Mouse (Mus musculus) heart, embryonic 14.5 days (tissue): ENCODE data around the gene Cdkl4. TPM values are rescaled to one million over a fixed set of nuclear protein-coding genes. Genes with fewer than 3 reads are reported as not detected.

Experiments
- ATAC-seq: fragments of 200-750 bp; cut with Nextera tagmentation; 2 replicates; pipeline ENCODE4 v1.8.0; 2017; ENCODE audit warnings: low read depth, moderate TSS enrichment; ENCODE audit not compliant: insufficient number of reproducible peaks, insufficient read depth, low FRiP score
- H3K27ac ChIP-seq, 2 experiments: fragments of 200-500 bp in 1 of 2; fragments of 300-500 bp in 1 of 2; sonication (generic) in 1 of 2; replicated peaks in 1 of 2; 2 replicates each; pipeline ENCODE4 v1.5.1; 2012 to 2014; ENCODE audit warnings: low read depth in 2 of 2, low read length in 2 of 2, control low read depth in 1 of 2, mild to moderate bottlenecking in 1 of 2, mixed read lengths in 1 of 2; ENCODE audit not compliant: control insufficient read depth in 1 of 2, insufficient read depth in 1 of 2
- H3K27me3 ChIP-seq: fragments of 300-500 bp; sonication (generic); 2 replicates; pipeline ENCODE4 v1.6.1; 2014; ENCODE audit warnings: mild to moderate bottlenecking, low read length, control low read depth; ENCODE audit not compliant: control insufficient read depth, insufficient read depth
- H3K36me3 ChIP-seq: fragments of 300-500 bp; sonication (generic); 2 replicates; pipeline ENCODE4 v1.6.1; 2014; ENCODE audit warnings: mild to moderate bottlenecking, control low read depth, low read length, mixed read lengths; ENCODE audit not compliant: control insufficient read depth, insufficient read depth
- H3K4me1 ChIP-seq, 2 experiments: fragments of 200-500 bp in 1 of 2; fragments of 300-500 bp in 1 of 2; sonication (generic) in 1 of 2; 2 replicates each; pipeline ENCODE4 v1.6.1; 2012 to 2014; ENCODE audit warnings: low read length in 2 of 2, control low read depth in 1 of 2, mixed read lengths in 1 of 2; ENCODE audit not compliant: control insufficient read depth in 2 of 2, insufficient read depth in 2 of 2
- H3K4me2 ChIP-seq: fragments of 300-500 bp; sonication (generic); 2 replicates; pipeline ENCODE4 v1.6.1; 2014; ENCODE audit warnings: mild to moderate bottlenecking, low read length
- H3K4me3 ChIP-seq, 2 experiments: fragments of 200-500 bp in 1 of 2; fragments of 300-500 bp in 1 of 2; sonication (generic) in 1 of 2; 2 replicates each; pipeline ENCODE4 v1.5.1; 2012 to 2014; ENCODE audit warnings: low read length in 2 of 2, mild to moderate bottlenecking in 2 of 2, control low read depth in 1 of 2, low read depth in 1 of 2, moderate library complexity in 1 of 2; ENCODE audit not compliant: control insufficient read depth in 1 of 2, insufficient read depth in 1 of 2
- H3K9ac ChIP-seq: fragments of 300-500 bp; sonication (generic); 2 replicates; pipeline ENCODE4 v1.6.1; 2014; ENCODE audit warnings: mild to moderate bottlenecking, low read length
- H3K9me3 ChIP-seq: fragments of 300-500 bp; sonication (generic); 2 replicates; pipeline ENCODE4 v1.6.1; 2016; ENCODE audit warnings: low read length, control low read depth; ENCODE audit not compliant: control insufficient read depth
- WGBS: fragments of 180-500 bp; shearing (Covaris S2); extraction: QIAGEN DNeasy Blood & Tissue Kit; methylation state at CpG from one replicate; pipeline ENCODE4 v1.1.7; 2014; 5-methylcytosine and 5-hydroxymethylcytosine counted together
- polyA plus RNA-seq: library from polyadenylated mRNA; unstranded; fragments of >200 nt; fragmentation: Nextera tagmentation; extraction: Ambion mirVana; gene quantifications from 2 replicates; pipeline ENCODE4 v1.2.1, GENCODE M21; 2014

Cdkl4 gene
- polyA plus RNA-seq, 1 experiment from 2014 or later: not detected

DNA sequence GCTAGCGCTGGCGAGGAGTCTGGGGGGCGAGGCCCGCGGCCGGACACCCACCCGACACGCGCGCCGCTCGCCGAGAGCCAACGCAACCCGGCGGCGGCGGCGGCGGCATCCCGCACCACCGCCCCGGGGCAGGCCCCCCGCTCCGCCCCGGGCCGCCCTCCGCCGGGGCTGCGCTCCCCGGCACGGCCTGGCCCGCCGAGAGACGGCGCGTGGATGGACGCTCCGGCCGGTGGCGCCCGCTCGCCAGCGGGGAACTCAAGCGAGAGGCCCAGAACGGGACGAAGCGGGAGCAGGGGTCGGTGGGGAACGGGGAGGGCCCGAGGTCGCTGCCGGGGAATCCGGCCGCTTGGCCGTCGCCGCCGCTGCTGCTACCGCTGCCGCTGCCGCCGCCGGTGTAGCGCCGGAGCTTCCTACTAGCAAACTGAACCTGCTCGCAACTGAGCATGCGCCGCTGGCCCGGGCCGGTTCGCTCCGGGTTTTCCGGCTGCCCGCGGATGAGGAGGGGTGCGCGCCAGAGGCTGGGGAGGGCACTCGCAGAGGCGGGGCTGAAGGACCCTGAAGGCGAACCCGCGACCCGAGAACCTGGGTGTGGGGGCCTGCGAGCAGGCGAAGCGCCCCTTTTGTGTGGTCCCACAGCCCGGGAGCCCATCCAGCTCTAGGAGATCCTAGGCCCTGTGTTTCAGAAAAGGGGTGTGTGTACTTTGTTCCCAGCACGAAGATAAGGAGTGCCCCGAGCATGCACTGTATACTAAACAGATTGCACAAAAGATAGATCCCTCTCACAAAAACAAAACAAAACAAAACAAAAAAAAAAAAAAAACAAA lies 97.4 kb downstream of the Cdkl4 start, which contains the start of gene Sos1:
Sos1 (minus strand) TSS at position 423 of the 824 bp plus-strand sequence.
- Histone ChIP-seq H3K27ac (peak within 1 kb of the TSS; percentile 91 to 95), H3K4me1 (peaks cover 0 to 22% of the 10 kb centered on the region in 2 experiments), H3K9ac (peak within 1 kb of the TSS; percentile 96), H3K27me3 (no peaks in the 10 kb centered on the region), H3K9me3 (no peaks in the 10 kb centered on the region), H3K4me3 (peak within 1 kb of the TSS; percentile 90 to 97), H3K36me3 (0 out of 2 replicates have a peak, but pooled peaks cover 5% of the 10 kb centered on the region), H3K4me2 (peak within 1 kb of the TSS; percentile 77)
- peak; percentile 84 for ATAC-seq
- under 1% methylated on average over 78 of the region's 90 CpGs for WGBS

GRCm38 (mm10) chr17:80479295-80480030 lies 98.2 kb downstream of the Cdkl4 start:
- under 1% methylated on average over 62 of the region's 71 CpGs for WGBS
- Histone ChIP-seq H3K27me3 (no peaks in the 10 kb centered on the region), H3K4me2 (peak overlapping the region; percentile 77), H3K4me3 (peak overlapping the region; percentile 90 to 97), H3K27ac (peak overlapping the region; percentile 91 to 95), H3K4me1 (peaks cover 0 to 22% of the 10 kb centered on the region in 2 experiments), H3K9me3 (no peaks in the 10 kb centered on the region), H3K9ac (peak overlapping the region; percentile 96), H3K36me3 (0 out of 2 replicates have a peak, but pooled peaks cover 5% of the 10 kb centered on the region)
- ATAC-seq: peak; percentile 49

GRCm38 (mm10) chr17:80477679-80478078 lies 99.9 kb downstream of the Cdkl4 start:
- no peak overlapping the region for H3K27ac ChIP-seq
- WGBS: 81% methylated on average over 2 of the region's 2 CpGs

GRCm38 (mm10) chr17:80476496-80476895 lies 101.1 kb downstream of the Cdkl4 start:
- H3K9me3 ChIP-seq: no peaks in the 10 kb centered on the region
- no peak overlapping the region for H3K27ac ChIP-seq
- H3K36me3 ChIP-seq: 0 out of 2 replicates have a peak, but pooled peaks cover 5% of the 10 kb centered on the region
- no peaks in the 10 kb centered on the region for H3K27me3 ChIP-seq
- peaks cover 4 to 26% of the 10 kb centered on the region in 2 experiments for H3K4me1 ChIP-seq
- H3K9ac ChIP-seq: no peak overlapping the region
- 85% methylated on average over 4 of the region's 4 CpGs for WGBS
- no peak overlapping the region for H3K4me2 ChIP-seq
- ATAC-seq: no peak
- H3K4me3 ChIP-seq: no peak overlapping the region

More at GRCm38 (mm10) chr17:80477679-80478078, 99.9 kb downstream of the Cdkl4 start:
- H3K4me3 ChIP-seq: no peak overlapping the region
- H3K4me2 ChIP-seq: no peak overlapping the region
- H3K9me3 ChIP-seq: no peaks in the 10 kb centered on the region
- peaks cover 2 to 23% of the 10 kb centered on the region in 2 experiments for H3K4me1 ChIP-seq
- no peak overlapping the region for H3K9ac ChIP-seq
- no peaks in the 10 kb centered on the region for H3K27me3 ChIP-seq
- ATAC-seq: no peak
- H3K36me3 ChIP-seq: 0 out of 2 replicates have a peak, but pooled peaks cover 5% of the 10 kb centered on the region

Other genes starting within 250 kb of the Cdkl4 start
- gene Gm10190, start 204.3 kb downstream of the Cdkl4 start, polyA plus RNA-seq: 1.2 TPM in 2 replicates
- gene Sos1, start 97.4 kb downstream of the Cdkl4 start, polyA plus RNA-seq: 6.2 TPM in 2 replicates
- 29.1 and 29.6 TPM in 2 replicates for gene Map4k3, start 150.7 kb upstream of the Cdkl4 start, polyA plus RNA-seq